Mouse (Mus musculus): Measurements from ENCODE around the gene Ccdc155.

The Ccdc155 gene

DNA sequence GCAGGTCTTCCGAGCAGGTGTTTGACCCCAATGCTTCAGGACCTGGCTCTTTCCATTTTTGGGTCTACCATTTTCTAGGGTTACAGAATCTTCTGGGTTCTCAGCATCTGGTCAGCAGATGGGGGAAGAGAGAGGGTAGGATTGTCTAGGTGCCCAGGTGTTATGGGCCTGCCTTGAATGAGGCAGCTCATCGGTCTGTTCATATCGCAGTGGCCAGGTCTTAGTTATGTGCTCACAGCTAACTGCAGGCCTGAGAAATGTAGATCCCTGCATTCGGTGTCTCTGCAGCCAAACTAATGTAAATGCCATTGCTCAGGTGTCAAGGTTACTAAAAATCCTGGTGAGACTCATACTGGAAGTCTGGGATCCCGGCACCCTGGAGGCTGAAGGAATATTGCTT lies 21.7 kb upstream of the Ccdc155 start:
- no peak for DNase-seq (ENCODE audit: low spot score)

DNA sequence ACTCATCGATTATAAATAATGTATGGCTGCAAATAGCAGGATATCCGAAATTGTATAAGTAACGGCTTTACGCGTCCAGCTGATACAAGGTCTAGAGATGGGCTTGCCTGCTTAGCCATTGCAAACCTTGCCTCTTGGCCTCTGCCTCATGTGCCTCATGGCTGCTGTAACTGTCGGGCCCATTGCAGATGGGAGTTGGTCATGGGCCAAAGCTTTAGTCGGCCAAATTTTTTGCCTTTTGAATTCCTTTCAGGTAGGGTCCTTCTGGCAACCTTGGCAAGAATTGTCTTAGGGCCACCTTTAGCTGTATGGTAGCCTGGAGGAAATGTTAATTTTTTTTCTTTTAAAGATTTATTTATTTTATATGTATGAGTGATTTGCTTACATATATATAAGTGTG lies 20.1 kb upstream of the Ccdc155 start:
- DNase-seq (ENCODE audit: low spot score), result no peak

DNA sequence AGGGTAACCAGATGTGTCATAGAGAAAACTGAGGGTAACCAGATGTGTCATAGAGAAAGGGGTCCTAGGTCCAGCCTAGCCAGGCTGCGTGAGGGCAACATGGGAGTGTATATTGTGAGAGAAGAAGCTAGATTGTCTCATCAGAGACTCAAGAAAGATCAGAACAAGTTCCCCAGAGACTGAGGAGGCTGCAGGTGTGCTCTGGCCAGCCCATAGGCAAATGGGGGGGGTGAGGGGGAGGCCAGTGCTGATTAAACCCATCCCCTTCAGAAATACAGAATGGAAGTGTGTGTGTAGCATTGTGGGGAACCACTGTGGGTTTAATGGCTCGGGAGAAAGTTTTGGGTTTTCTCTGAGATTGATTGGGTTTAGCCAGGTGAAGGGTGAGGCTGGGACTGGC lies 17.0 kb upstream of the Ccdc155 start:
- no peak for DNase-seq (ENCODE audit: low spot score)

DNA sequence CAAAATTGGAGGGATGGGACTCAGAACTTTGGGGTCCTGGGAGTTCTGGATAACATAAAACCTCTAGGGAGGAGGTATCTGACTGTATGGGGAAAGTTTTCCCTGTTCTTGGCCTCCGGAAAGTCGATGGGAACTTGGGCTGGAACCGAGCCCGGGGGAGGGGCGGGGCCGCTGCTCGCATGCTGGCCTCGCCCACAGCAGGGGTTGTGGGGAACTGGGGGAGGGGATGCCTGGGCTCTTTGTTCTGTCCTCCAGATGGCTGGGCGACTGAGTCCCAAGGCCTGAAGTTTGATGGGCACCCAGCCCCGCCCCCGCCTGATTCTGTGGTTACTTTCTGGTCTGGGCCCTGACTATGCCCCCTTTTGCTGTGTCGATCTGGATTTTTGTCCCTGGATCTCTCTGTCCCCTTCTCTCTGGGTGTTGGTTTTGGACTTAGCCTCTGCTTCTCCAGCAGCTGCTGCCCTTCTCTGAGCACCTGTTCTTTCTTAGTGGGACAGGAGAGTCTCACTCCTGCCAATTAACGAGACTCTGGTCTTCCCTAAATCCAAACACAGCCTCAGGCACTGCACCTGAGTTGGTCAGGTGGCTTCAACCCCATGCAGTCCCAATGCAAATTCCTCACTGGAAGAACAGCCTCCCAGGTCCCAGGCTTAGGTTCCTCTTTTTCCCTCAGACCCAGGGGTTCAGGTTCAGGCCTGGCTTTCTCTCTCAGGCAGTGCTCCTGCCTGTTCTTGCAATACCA lies 11.9 kb upstream of the Ccdc155 start:
- peak; percentile 61 for DNase-seq (ENCODE audit: low spot score)

DNA sequence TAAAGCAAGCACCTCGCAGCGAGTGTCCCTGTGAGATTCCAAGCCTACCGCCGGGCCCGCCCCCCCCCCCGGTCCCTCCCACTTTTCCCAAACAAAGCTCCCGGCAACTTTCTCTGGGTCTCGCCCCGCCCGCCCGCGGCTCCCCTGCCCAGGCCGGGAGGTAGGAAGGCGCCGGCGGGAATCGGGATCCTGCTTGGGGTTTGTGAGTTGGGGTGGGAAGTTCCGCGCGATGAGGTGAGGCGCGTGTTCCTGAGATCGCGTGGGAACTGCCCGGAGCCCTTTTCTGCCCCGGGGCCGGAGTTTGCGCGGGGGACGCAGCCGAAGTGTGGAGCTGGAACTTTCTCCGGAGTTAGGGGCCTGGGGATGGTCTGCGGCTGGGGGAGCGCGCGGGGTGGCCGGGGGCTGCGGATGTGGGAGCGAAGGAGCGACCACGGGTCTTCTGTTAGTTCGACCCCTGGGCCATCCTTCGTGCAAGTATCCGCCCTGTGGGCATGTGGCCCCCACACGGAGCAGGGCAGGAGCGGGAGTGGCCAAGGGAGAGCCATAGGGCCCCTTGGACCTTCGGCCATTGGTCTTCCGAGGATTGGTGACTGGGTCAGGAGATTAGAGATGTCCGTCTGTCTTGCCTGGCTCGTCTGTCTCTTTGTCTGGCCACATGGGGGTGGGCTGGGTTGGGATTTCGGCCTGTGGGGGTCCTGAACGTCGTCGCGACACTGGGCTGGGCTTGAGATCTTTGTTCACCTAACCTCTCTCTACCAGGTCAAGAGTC lies 11.2 kb upstream of the Ccdc155 start, which contains the start of gene Tead2:
Gene Tead2 (plus strand): TSS at position 81 of the 769 bp plus-strand sequence.
- DNase-seq (ENCODE audit: low spot score), result peak; percentile 57

DNA sequence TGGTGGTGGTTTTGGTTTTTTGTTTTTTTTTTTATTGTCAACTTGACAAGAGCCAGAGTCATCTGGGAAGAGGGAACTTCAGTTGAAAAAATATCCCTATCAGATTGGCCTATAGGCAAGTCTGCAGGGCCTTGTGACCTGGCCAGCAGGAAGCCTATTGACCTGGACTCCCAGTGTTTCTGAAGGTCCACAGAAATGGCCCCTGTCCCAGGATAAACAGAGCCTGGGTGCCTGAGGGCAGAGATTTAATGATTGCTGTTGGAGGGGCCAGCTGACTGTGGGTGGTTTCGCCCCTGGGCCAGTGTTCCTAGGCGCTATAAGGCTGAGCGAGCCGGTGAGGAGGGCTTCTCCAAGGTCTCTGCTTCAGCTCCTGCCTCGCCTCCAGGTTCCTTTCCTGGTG lies 9.0 kb upstream of the Ccdc155 start:
- DNase-seq (ENCODE audit: low spot score), result no peak

DNA sequence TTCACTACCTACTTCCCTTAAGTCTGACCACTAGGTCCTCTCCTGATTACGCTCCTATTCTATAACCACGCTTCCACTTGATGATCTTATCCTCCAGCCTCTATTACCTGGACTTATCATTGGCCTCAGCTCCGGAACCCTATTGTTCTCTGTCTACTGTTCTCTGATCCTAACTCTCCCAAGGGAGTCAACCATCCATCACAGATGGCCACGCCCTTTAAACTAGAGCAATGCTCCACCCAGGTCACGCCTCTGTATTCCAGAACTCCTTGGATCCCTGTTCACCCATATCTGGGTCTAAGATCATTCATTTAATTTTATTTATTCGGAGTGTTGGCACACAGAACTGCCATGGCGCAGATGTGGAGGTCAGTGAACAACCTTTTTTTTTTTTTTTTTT lies 7.7 kb upstream of the Ccdc155 start:
- DNase-seq (ENCODE audit: low spot score), result no peak

DNA sequence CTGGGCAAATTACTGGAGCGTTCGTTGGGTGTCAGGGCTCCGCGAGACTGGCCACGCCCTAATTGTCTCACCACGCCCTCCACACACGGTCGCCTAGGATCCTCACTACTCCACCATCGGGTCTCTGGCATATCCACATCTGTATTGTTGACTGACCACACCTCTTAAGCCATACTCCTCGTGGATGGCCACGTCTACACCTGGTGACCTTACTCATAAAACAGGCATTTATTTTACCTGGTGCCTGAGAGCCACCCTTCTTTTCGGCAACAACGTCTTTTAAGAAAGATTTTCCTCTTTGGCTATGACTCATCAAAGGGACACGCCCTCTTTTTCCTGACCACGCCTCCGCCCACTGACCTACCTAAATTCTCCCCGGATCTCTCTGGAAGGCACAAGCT lies 7.2 kb upstream of the Ccdc155 start, which contains the start of gene Dkkl1:
Gene Dkkl1 (minus strand): TSS at position 297 of the 401 bp plus-strand sequence.
- no peak for DNase-seq (ENCODE audit: low spot score)

DNA sequence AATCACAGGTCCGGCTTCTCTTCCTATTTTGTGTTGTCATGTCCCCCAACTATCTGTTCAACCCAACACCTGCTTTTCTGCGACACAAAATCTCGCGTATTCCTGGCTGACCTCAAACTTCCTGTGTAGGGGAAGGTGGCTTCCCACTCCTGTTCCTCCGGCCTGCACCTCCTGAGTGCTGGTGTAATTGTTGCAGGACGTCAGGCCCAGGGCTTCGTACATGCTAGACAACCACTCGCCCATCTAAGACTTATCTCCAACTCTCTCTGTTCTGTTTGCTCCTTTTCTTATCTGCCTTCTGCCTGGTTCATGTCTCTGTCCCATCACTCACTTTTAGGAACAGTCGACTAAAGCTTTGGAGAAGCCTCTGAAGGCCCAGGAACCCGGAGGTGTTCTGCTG lies 6.4 kb upstream of the Ccdc155 start:
- DNase-seq (ENCODE audit: low spot score), result no peak

DNA sequence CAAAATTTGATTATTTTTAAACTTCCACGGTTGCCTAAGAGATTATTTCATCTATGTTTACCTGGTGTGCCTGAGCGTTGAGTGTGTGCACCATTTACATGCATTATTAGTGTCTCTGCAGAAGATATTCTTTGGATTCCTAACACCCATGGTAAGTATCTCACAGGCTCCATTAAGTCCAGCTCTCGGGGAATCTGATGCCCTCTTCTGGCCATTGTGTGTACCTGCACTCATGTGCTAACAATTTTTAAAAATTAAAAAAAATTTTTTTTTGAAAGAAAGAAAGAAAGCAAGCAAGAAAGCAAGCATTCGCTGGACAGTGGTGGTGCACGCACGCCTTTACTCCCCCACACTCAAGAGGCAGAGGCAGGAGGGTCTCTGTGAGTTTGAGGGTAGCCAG lies 3.6 kb upstream of the Ccdc155 start:
- no peak for DNase-seq (ENCODE audit: low spot score)

DNA sequence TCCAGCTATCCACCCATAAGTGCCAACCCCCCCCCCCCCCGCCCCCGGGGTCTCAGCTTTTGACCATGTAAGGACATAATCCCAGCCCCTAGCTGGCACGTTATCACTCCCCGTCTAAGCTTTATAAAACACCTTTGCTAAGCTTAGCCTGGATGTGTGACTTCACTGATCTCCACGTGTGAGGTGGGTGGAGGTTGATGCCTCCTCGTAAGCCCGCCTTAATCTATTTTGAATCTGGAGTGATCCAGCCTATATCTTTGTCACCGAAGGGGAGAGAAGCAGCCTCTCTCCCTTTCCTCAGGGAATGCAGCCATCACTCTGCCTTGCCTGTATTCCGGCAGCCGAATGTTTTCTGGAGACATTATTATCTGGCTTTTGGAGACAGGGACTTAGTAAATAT lies 2.0 kb downstream of the Ccdc155 start:
- no peak for DNase-seq (ENCODE audit: low spot score)

DNA sequence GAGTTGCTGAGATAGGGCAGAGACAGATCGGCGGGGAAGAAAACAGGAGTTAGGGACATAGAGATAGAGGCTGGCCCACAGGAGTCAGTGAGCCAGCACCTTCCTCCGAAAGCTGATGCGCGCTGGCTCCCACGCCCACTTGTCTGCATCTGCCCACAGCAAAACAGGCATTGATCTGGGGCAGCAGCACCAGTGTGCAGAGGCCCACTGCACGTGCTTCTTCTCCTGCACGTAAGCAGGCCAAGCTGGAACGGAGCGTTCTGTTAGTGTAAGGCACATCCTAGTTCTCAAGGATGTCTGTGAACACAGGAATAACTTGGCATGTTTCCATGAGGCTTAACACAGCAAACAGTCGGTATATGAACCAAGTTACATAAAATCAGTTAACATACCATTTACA lies 5.7 kb downstream of the Ccdc155 start:
- DNase-seq (ENCODE audit: low spot score), result no peak

DNA sequence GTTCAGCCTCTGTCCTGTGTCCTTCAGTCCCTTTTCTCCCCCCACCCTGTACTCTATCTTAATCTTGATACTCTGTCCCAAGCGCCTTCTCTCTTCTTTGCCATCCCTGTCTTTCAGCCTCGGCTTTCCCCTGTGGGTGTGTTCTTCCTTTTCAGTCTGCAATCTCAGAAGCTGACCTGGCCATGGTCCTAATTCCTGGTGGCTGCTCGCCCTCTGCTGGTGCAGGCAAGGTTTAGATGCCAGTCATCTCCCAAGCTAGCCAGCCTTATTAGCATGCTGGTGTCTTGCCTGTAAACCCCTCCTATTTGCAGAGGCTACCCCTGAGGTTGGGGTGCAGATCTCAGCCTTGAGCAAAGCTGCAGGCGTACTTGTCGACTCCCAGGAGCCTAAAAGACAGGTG lies 6.3 kb downstream of the Ccdc155 start:
- no peak for DNase-seq (ENCODE audit: low spot score)

DNA sequence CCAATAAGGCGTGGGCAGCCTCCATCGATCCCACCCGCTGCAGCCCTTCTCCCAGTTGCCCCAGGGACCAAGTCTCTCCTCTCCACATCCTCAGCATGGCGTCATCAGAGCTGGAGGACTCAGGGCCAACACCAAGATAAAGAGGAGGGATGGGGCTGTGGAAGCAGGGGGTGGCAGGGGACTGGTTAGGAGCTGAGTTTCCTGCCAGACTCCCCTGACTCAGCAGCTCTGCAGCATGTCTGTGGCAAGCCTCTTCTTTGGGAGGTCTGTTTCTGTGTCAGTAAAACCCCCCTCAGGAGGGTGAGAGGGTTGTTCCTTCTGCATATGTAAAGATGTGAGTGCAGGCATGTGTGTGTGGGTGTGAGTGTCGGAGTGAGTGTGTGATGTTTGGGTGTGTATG lies 7.7 kb downstream of the Ccdc155 start:
- no peak for DNase-seq (ENCODE audit: low spot score)

DNA sequence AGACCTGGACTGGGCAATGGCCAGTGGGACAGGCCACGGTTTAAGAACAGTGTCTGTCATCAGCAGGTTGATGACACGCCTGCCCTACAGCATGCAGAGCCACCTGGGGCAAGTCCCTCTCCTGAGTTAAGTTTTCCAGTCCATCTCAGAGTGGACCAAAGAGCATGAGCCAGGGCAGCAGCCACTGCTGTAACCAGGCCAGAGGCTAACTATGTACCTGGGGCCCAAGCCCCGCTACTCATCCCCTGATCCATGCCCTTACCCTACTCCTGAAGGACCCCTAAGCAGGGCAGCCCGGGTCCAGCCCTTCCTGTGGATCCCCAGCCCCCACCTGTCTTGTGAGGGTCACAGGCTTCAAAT lies 8.5 kb downstream of the Ccdc155 start:
- DNase-seq (ENCODE audit: low spot score), result no peak

DNA sequence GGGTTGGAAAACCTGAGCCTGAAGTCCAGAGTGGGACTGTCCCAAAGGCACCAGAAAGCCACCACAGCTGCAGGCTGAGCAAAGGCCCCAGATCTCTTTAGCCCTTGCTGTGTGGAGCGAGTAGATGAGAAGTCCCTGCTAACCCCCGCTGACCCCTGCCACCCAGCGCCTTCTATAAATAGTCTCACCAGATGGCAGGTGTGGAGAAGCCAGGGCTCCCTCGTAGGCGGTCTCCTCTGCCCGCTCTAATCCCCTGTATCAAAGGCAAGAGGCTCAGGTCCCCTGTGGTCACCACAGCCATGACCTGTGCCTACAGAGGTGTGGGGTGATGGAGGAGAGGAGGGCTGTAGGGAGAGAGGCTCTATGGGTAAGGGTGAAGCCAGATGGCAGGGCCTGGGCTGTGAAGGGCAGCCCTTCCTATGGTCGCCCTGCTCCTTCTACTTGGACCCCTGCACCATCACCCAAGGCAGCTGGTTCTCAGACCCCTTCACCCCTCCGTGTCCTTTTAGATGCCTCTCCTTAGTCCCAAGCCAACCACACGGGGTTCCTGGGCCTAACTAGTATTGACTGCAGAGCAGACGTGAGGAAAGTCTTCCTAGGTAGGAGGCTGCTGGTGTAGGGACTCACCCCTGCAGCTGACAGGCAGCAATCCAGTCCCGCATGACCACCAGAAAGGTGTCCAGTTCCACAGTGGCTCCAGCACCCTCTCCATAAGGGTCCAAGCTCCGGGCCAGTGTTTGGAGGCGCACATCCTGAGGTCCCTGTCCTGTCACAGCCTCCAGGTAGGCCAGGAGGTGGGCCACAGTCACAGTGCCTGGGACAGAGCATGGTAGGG lies 9.1 kb downstream of the Ccdc155 start:
- DNase-seq (ENCODE audit: low spot score), result no peak

DNA sequence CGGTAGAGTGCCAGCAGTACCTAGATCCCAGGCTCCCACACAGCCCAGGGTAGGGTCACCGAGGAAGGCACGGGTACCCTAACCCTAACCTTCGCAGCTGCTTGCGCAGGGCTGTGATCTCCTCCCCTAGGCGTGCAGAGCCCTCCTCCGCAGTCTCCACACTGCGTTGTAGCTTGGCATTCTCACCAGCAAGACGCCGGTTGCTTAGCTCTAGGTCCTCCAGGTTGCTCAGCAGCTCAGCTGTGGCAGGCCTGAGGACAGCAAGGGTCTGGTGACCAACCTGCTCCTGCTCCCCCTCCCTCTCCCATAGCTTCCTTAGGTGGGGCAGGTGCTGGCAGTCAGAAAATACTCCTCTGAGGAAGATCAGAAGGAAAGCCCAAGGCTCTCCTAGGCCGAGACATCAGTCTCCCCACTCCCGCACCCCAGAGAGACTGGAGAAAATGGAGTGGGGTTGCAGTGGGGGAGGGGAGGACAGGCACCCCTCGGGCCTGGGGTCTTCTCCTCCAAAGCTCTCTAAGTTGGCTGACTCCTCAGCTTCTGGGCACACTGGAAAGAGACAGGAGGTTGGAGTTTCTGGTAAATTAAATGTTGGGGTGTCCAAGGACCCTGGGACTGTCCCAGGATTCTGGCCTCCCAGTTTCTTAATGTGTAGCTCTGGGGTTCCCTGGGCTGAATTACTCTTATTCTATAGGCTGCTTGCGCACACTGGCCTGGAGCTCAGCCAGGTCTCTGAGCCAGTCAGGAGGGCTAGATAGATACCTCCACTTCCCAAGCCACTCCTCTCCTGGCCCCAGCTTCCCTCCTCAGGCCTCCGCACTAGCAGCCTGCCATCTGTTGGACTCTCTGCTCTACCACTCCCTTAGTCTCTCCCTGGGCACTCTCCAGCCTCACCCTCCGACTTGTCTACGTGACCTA lies 10.6 kb downstream of the Ccdc155 start:
- DNase-seq (ENCODE audit: low spot score), result no peak

DNA sequence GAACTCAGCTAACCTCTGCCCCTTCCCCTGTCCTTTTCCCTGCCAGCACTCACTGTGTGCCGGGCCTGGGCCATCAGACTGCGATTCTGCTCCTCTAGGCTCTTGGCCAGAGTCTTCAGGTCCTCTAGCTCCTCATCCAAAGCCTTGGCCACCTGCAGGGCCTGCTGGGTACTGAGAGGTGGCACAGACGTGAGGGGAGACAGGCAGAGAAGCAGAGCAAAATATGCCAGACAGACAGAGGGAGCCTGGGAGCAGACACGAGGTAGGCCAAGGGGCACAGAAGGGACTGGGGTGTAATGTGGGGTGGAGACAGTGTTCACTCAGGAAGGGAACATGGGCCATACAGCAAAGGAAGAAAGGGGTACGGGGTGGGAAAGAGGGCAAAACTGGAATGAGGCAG lies 11.3 kb downstream of the Ccdc155 start:
- no peak for DNase-seq (ENCODE audit: low spot score)

DNA sequence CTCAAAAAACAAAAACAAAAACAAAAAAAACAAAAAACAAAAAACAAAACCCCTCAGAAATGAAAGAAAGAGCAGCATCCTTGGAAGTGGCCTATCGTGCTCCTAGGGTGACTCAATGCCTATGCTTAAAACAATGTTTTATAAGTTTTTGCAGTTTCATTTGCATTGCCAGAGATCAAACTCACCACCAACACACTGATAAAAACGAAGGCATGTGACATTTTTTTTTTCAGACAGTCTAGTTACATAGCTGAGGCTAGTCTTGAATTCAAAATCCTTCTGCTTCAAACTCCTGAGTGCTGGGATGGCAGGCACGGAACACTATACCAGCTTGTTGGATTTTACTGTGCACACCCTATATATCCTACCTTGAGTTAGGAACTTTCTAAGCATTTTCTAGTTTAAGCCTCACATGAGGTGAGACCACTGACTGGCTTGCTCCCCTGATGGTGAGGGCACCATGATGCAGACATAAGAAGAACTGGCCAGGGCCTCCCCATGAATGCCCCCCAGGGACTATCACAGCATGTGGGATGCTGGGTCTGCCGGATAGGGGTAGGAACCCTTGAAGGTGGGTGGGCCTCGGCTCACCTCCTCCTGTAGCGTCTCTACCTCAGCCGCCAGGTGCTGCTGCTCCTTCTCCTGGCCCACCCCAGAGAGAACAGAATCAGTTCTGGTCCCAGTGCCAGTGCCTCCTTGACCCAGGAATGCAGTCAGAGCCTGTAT lies 11.9 kb downstream of the Ccdc155 start:
- no peak for DNase-seq (ENCODE audit: low spot score)

DNA sequence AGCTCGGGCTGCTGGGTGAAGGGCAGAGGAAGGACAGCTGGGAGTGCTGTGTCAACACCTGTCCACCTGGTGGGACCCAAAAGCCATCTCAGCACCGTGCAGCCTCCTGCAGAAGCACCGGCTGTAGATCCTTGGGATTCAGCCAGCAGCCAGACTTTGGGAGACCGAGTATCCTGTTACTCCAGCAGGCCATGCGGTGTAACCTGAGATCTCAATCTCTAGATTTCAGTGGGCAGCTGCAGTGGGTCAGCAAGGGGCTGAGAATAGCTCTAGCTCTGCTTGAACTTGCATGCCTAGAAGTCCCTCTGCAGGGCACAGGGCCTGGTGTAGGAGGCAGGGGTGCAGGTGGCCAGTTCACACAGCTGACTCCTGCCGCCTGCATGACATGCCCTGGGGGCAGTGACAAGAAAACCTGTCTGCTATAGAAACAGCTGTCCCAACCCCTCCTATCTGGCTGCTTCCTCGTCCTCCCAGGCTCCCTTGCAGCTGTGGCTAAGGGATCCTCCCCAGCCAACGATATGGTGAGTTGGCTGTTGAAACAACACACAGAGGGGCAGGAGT lies 12.8 kb downstream of the Ccdc155 start:
- DNase-seq (ENCODE audit: low spot score), result no peak

DNA sequence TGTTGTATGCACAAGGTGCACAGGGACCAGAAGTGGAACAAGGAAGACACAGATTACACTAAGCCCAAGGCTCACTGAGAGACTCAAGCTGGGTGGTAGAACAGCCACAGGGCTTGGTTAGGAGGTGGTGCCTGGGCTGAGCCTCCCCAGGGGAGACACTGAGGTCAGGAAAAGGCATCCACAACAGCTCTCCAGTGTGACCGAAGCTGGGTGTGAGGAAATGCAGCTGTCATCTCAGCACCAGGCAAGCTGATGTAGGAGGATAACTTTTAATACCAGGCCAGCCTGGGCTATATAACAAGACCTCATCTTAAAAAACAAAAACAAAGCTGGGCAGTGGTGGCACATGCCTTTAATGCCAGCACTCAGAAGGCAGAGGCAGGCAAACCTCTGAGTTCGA lies 13.5 kb downstream of the Ccdc155 start:
- DNase-seq (ENCODE audit: low spot score), result no peak
